27 mouse cellular contexts compared by ENCODE assay signal in the genomic region with DNA sequence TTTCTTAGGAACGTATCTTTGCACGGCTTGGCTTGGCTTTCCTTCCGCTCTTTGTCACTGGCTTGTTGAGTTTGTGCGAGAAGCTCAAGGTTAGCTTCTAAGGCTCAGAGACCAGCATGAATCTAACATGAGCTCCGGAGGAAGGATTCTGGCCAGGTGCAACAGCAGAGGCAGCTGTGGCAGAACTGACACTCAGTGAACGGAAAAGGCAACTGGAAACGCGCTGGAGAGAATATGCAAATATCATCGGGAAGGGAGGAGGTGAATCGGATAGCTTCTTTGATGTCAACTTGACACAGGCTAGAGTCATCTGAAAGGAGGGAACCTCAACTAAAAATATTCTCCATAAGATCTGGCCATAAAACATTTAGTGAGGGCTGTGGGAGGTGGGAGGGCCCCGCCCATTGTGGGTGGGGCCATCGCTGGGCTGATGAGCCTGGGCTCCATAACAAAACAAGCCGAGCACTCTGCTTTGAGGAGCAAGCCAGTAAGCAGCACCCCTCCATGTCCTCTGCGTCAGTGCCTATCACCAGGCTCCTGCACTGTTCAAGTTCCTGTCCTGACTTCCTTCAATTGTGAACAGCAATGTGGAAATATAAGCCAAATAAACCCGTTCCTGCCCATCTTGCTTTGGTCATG. TPM values are rescaled to one million over a fixed set of nuclear protein-coding genes. Genes with fewer than 3 reads are reported as not detected.
DNase-seq lines count a peak whose midpoint lies in the region; ATAC-seq and TF ChIP-seq lines count a peak whose summit lies in the region.
"Had no signal": no experiment of that assay in that cellular context is flagged by ENCODE, and none has a peak within 500 bp of the region (broad histone marks: within the 10 kb centered on the region; RNA-seq: fewer than 3 reads in every experiment).

No protein-coding gene starts in this region.

- H3K9ac ChIP-seq in CH12.LX (ENCODE audit: insufficient read depth, low read depth) (no peak overlapping the region), ES-Bruce4 (ENCODE audit: low read depth, poor library complexity, severe bottlenecking) (no peak overlapping the region), ES-E14 (ENCODE audit: insufficient read depth, low read depth, low read length, poor library complexity, severe bottlenecking) (no peak overlapping the region)
- H3K9ac ChIP-seq in hindbrain, embryonic 12.5 days, result no peak overlapping the region
- H3K9ac ChIP-seq: embryonic facial prominence, embryonic 13.5 days; embryonic facial prominence, embryonic 15.5 days; forebrain, embryonic 12.5 days; forebrain, postnatal 0 days had no signal

- no peak for TF ChIP-seq POLR2A in CH12.LX (IDR thresholded peaks at IDR 0.05; ENCODE audit: low read depth, low read length)
- TF ChIP-seq POLR2A in ES-Bruce4 (IDR thresholded peaks at IDR 0.05; ENCODE audit: insufficient read depth, low read length), result no peak

- in situ Hi-C loops in CH12.LX (cut with MboI; ENCODE audit: low pct_ligation_motif_present, low pct_unique_long_range_greater_than_20kb, low sequenced_read_pairs), result no loop called here
- in situ Hi-C loops in ES-E14 (cut with MboI; ENCODE audit: low sequenced_read_pairs in 2 of 2, unreplicated experiment in 2 of 2), result no loop called here

- no peak for TF ChIP-seq CTCF in CH12.LX (conservative IDR thresholded peaks at IDR 0.05 in 1 of 2, IDR thresholded peaks at IDR 0.05 in 1 of 2; ENCODE audit: low read depth in 2 of 2, low read length in 2 of 2)
- TF ChIP-seq CTCF in ES-Bruce4 (IDR thresholded peaks at IDR 0.05; ENCODE audit: low read depth, low read length), result no peak

- H3K9me3 ChIP-seq in CH12.LX (replicated peaks; ENCODE audit: low read length) (peaks cover 2% of the 10 kb centered on the region), ES-Bruce4 (replicated peaks; ENCODE audit: control insufficient read depth, insufficient read depth, low read length, poor library complexity, severe bottlenecking) (no peaks in the 10 kb centered on the region), ES-E14 (ENCODE audit: control insufficient read depth, insufficient read depth, low read depth, low read length) (no peaks in the 10 kb centered on the region)
- H3K9me3 ChIP-seq in hindbrain, embryonic 12.5 days (replicated peaks), result no peaks in the 10 kb centered on the region
- H3K9me3 ChIP-seq: embryonic facial prominence, embryonic 13.5 days; forebrain, embryonic 12.5 days; G1E had no signal

- H3K27ac ChIP-seq in CH12.LX (ENCODE audit: insufficient read depth, low read depth) (no peak overlapping the region), ES-Bruce4 (ENCODE audit: insufficient read depth, low read length) (peak overlapping the region; percentile 10; the same call in 1 of the 2 replicates), ES-E14 (ENCODE audit: insufficient read depth, low read depth, low read length, poor library complexity, severe bottlenecking) (no peak overlapping the region)
- H3K27ac ChIP-seq in hindbrain, embryonic 12.5 days, result no peak overlapping the region
- H3K27ac ChIP-seq: embryonic facial prominence, embryonic 13.5 days; embryonic facial prominence, embryonic 15.5 days; forebrain, embryonic 10.5 days; forebrain, embryonic 12.5 days had no signal

- peaks cover 3 to 9% of the 10 kb centered on the region in 2 experiments; a peak in 2 of 4 replicates for H3K4me1 ChIP-seq in CH12.LX (ENCODE audit: control insufficient read depth in 1 of 2, insufficient read depth in 2 of 2)
- H3K4me1 ChIP-seq in ES-Bruce4 (ENCODE audit: control insufficient read depth, insufficient read depth, low read length), result no peaks in the 10 kb centered on the region
- H3K4me1 ChIP-seq in ES-E14 (ENCODE audit: control insufficient read depth in 2 of 2, insufficient read depth in 2 of 2, low read length in 2 of 2, poor library complexity in 1 of 2), result peaks cover 5 to 8% of the 10 kb centered on the region in 2 experiments; a peak in 2 of 4 replicates
- no peaks in the 10 kb centered on the region for H3K4me1 ChIP-seq in hindbrain, embryonic 12.5 days
- H3K4me1 ChIP-seq: embryonic facial prominence, embryonic 13.5 days; embryonic facial prominence, embryonic 15.5 days; forebrain, embryonic 10.5 days; forebrain, embryonic 12.5 days had no signal

- 82% methylated on average over 15 of the region's 15 CpGs for WGBS in hindbrain, embryonic 12.5 days

- H3K4me3 ChIP-seq in CH12.LX (replicated peaks in 1 of 3; ENCODE audit: low read depth in 2 of 3, low read length in 2 of 3, poor library complexity in 1 of 3) (no peak overlapping the region), ES-Bruce4 (ENCODE audit: low read depth, low read length) (no peak overlapping the region), ES-E14 (ENCODE audit: insufficient read depth in 1 of 2, low read depth in 1 of 2, low read length in 2 of 2, poor library complexity in 1 of 2, severe bottlenecking in 1 of 2) (peak overlapping the region in 1 of 2 experiments; percentile 13; a peak in 1 of 4 replicates)
- H3K4me3 ChIP-seq in hindbrain, embryonic 12.5 days, result no peak overlapping the region
- H3K4me3 ChIP-seq: embryonic facial prominence, embryonic 13.5 days; embryonic facial prominence, embryonic 15.5 days; erythroblast, embryonic 14.5 days; forebrain, embryonic 10.5 days; forebrain, embryonic 12.5 days had no signal

- dilution Hi-C loops in CH12.LX (cut with MboI; ENCODE audit: extremely low pct_ligation_motif_present, extremely low pct_unique_long_range_greater_than_20kb, low sequenced_read_pairs), result no loop called here

- H3K4me2 ChIP-seq in CH12.LX (ENCODE audit: insufficient read depth, low read depth, poor library complexity, severe bottlenecking), result no peak overlapping the region
- H3K4me2 ChIP-seq in hindbrain, embryonic 12.5 days (replicated peaks), result no peak overlapping the region
- H3K4me2 ChIP-seq: embryonic facial prominence, embryonic 13.5 days; embryonic facial prominence, embryonic 15.5 days; forebrain, embryonic 12.5 days had no signal

- no peak for ATAC-seq in hindbrain, embryonic 12.5 days (ENCODE audit: low FRiP score)
- ATAC-seq: forebrain, embryonic 14.5 days; forebrain, postnatal 0 days; Patski had no signal

- no peaks in the 10 kb centered on the region for H3K36me3 ChIP-seq in CH12.LX (replicated peaks in 1 of 2; ENCODE audit: control insufficient read depth in 1 of 2, insufficient read depth in 1 of 2, low read length in 1 of 2)
- no peaks in the 10 kb centered on the region for H3K36me3 ChIP-seq in ES-Bruce4 (ENCODE audit: control insufficient read depth, insufficient read depth, low read length, poor library complexity, severe bottlenecking)
- no peaks in the 10 kb centered on the region for H3K36me3 ChIP-seq in ES-E14 (ENCODE audit: control insufficient read depth, insufficient read depth, low read length, poor library complexity, severe bottlenecking)
- H3K36me3 ChIP-seq in hindbrain, embryonic 12.5 days, result no peaks in the 10 kb centered on the region
- H3K36me3 ChIP-seq: embryonic facial prominence, embryonic 13.5 days; embryonic facial prominence, embryonic 15.5 days; forebrain, embryonic 10.5 days; forebrain, embryonic 12.5 days; G1E had no signal

- DNase-seq in CH12.LX (ENCODE audit: extremely low read depth) (peak; percentile 59), ES-E14 (ENCODE audit: low read depth, low spot score) (peak; percentile 66), WW6 (ENCODE audit: low read depth, low spot score) (peak; percentile 75)
- DNase-seq in neural tube, embryonic 10.5 days (ENCODE audit: extremely low spot score, low spot score), result no peak
- no peak for DNase-seq in retina, embryonic 14.5 days (ENCODE audit: low spot score)
- no peak for DNase-seq in left cerebral cortex, adult 8-10 months (ENCODE audit: low spot score in 2 of 2)
- DNase-seq: adrenal gland, adult 2 months; adrenal gland, postnatal 10 days; adrenal gland, postnatal 25 days; cerebellum, adult 11 months; cerebellum, adult 18-20 months; cerebellum, adult 8-10 months; cerebellum, adult 9-11 months; cerebellum, postnatal 14 days; cerebellum, postnatal 36 days; embryo, embryonic 11 days; forebrain, postnatal 0 days had no signal

- TF ChIP-seq EP300 in CH12.LX (IDR thresholded peaks at IDR 0.05; ENCODE audit: low read length) (peak; percentile 63), ES-Bruce4 (IDR thresholded peaks at IDR 0.05; ENCODE audit: insufficient read depth, low read depth, low read length) (no peak)

- no peak for TF ChIP-seq RAD21 in CH12.LX (IDR thresholded peaks at IDR 0.05; ENCODE audit: low read depth, low read length)

- H3K27me3 ChIP-seq in CH12.LX (replicated peaks), result no peaks in the 10 kb centered on the region
- no peaks in the 10 kb centered on the region for H3K27me3 ChIP-seq in ES-Bruce4 (ENCODE audit: control insufficient read depth, insufficient read depth, low read length, poor library complexity, severe bottlenecking)
- H3K27me3 ChIP-seq in hindbrain, embryonic 12.5 days, result no peaks in the 10 kb centered on the region
- H3K27me3 ChIP-seq: embryonic facial prominence, embryonic 13.5 days; embryonic facial prominence, embryonic 15.5 days; forebrain, embryonic 12.5 days; Patski had no signal

- H3K79me2 ChIP-seq in CH12.LX (replicated peaks; ENCODE audit: control insufficient read depth, extremely low read depth, insufficient read depth, poor library complexity, severe bottlenecking), result no peaks in the 10 kb centered on the region

TF ChIP-seq in CH12.LX, 34 proteins besides CTCF, POLR2A, EP300 and RAD21 (continues in another document):
- peak; percentile 53; the same call in 1 of the 2 replicates for TF ChIP-seq TCF12 (IDR thresholded peaks at IDR 0.05; ENCODE audit: low read depth, low read length)
- TF ChIP-seq MXI1 (IDR thresholded peaks at IDR 0.05; ENCODE audit: low read depth, low read length), result no peak

TF ChIP-seq in ES-E14, 5 proteins besides CTCF, POLR2A, EP300 and RAD21:
- TF ChIP-seq ZC3H11A (IDR thresholded peaks at IDR 0.05; ENCODE audit: borderline replicate concordance, low read depth, low read length) (no peak), ZNF384 (IDR thresholded peaks at IDR 0.05; ENCODE audit: low read depth, low read length) (no peak), HCFC1 (IDR thresholded peaks at IDR 0.05; ENCODE audit: borderline replicate concordance, insufficient read depth, low read length) (no peak)

RNA-seq across cellular contexts. Expression of gene Cks2, which starts 13.6 kb away (rescaled TPM):
- total RNA-seq in CH12.LX (2012; rRNA removed) (142 and 192 TPM in 2 replicates), CH12.LX (2014; rRNA removed) (465 and 486 TPM in 2 replicates), ES-E14 (2012; rRNA removed) (122 and 188 TPM in 2 replicates)
- polyA plus RNA-seq in CH12.LX (2012; ENCODE audit: insufficient read length, low read depth) (143 and 154 TPM in 2 replicates), ES-Bruce4 (2011; ENCODE audit: insufficient read depth, insufficient read length, low read depth, missing spikeins) (423 and 447 TPM in 2 replicates)
- polyA plus RNA-seq in hindbrain, embryonic 12.5 days (2016; fragmentation: Nextera tagmentation; extraction: Ambion mirVana), result 161 and 183 TPM in 2 replicates
- 1 to 10 TPM; 1.5 to 4.0 (median 3.0) TPM for total RNA-seq in left cerebral cortex, adult 8-10 months (2022)

RNA-seq across cellular contexts. Expression of gene Secisbp2, which starts 20.0 kb away (rescaled TPM):
- total RNA-seq in CH12.LX (2012; rRNA removed) (23.2 and 26.6 TPM in 2 replicates), CH12.LX (2014; rRNA removed) (22.9 and 24.4 TPM in 2 replicates), ES-E14 (2012; rRNA removed) (26.6 and 31.6 TPM in 2 replicates)
- polyA plus RNA-seq in CH12.LX (2012; ENCODE audit: insufficient read length, low read depth) (25.6 and 28.8 TPM in 2 replicates), ES-Bruce4 (2011; ENCODE audit: insufficient read depth, insufficient read length, low read depth, missing spikeins) (21.1 and 25.5 TPM in 2 replicates)
- 28.9 and 34.4 TPM in 2 replicates for polyA plus RNA-seq in hindbrain, embryonic 12.5 days (2016; fragmentation: Nextera tagmentation; extraction: Ambion mirVana)
- 10 to 100 TPM; 16.8 to 18.7 (median 17.9) TPM for total RNA-seq in left cerebral cortex, adult 8-10 months (2022)

Comparison
In these comparisons a context has a peak if more than half of its experiments do, and no peak if none do; other contexts are left out.
1. DNase-seq: peak in CH12.LX (single experiment), ES-E14 (single experiment) and WW6 (single experiment); none in neural tube, embryonic 10.5 days (single experiment), retina, embryonic 14.5 days (single experiment) and left cerebral cortex, adult 8-10 months (0 of 2).
2. RNA of gene Cks2, which starts 13.6 kb away (total RNA-seq): 142 to 486 TPM in CH12.LX and 122 to 188 TPM in ES-E14; 1.5 to 4.0 TPM in left cerebral cortex, adult 8-10 months; every median in the first group is over 10 times any median in the second.